Mouse (Mus musculus): ENCODE results near the gene Pccb. TPM values are rescaled to one million over a fixed set of nuclear protein-coding genes. Genes with fewer than 3 reads are reported as not detected.

The Pccb gene
- 19.2 and 21.0 TPM in 2 replicates for polyA plus RNA-seq (2014; fragmentation: Nextera tagmentation; extraction: Ambion mirVana)

GRCm38 (mm10) chr9:101034448-101035098 is at the start of gene Pccb:
Gene Pccb, minus strand, starts transcription at chr9:101034898.
- Histone ChIP-seq H3K27me3 (ENCODE audit: control insufficient read depth, insufficient read depth, low read length) (no peaks in the 10 kb centered on the region), H3K4me1 (ENCODE audit: control insufficient read depth, insufficient read depth, low read length) (peaks cover 18% of the 10 kb centered on the region; the same call in 1 of the 2 replicates), H3K4me2 (replicated peaks; ENCODE audit: low read depth, low read length) (peak within 1 kb of the TSS; percentile 62), H3K27ac (ENCODE audit: low read depth, low read length) (peak within 1 kb of the TSS; percentile 91), H3K36me3 (ENCODE audit: control insufficient read depth, insufficient read depth, low read length) (0 out of 2 replicates have a peak, but pooled peaks cover 4% of the 10 kb centered on the region), H3K9me3 (ENCODE audit: control insufficient read depth, low read length) (no peaks in the 10 kb centered on the region), H3K4me3 (ENCODE audit: low read length) (peak within 1 kb of the TSS; percentile 65), H3K9ac (ENCODE audit: low read depth, low read length) (peak within 1 kb of the TSS; percentile 70)
- ATAC-seq (ENCODE audit: low FRiP score, low TSS enrichment): peak; percentile 99
- under 1% methylated on average over 60 of the region's 61 CpGs for WGBS

- Histone ChIP-seq H3K4me1 (ENCODE audit: control insufficient read depth, insufficient read depth, low read length) (peaks cover 11% of the 10 kb centered on the region), H3K4me3 (ENCODE audit: low read length) (no peak overlapping the region), H3K36me3 (ENCODE audit: control insufficient read depth, insufficient read depth, low read length) (peaks cover 2% of the 10 kb centered on the region; the same call in 1 of the 2 replicates), H3K4me2 (replicated peaks; ENCODE audit: low read depth, low read length) (no peak overlapping the region), H3K9me3 (ENCODE audit: control insufficient read depth, low read length) (peaks cover 3% of the 10 kb centered on the region; the same call in 1 of the 2 replicates), H3K27ac (ENCODE audit: low read depth, low read length) (no peak overlapping the region), H3K9ac (ENCODE audit: low read depth, low read length) (no peak overlapping the region), H3K27me3 (ENCODE audit: control insufficient read depth, insufficient read depth, low read length) (no peaks in the 10 kb centered on the region)
- WGBS: 91% methylated on average over 3 of the region's 3 CpGs
- no peak for ATAC-seq (ENCODE audit: low FRiP score, low TSS enrichment)
These were observed 49.0 kb upstream of the Pccb start for GRCm38 (mm10) chr9:101083728-101084127.

DNA sequence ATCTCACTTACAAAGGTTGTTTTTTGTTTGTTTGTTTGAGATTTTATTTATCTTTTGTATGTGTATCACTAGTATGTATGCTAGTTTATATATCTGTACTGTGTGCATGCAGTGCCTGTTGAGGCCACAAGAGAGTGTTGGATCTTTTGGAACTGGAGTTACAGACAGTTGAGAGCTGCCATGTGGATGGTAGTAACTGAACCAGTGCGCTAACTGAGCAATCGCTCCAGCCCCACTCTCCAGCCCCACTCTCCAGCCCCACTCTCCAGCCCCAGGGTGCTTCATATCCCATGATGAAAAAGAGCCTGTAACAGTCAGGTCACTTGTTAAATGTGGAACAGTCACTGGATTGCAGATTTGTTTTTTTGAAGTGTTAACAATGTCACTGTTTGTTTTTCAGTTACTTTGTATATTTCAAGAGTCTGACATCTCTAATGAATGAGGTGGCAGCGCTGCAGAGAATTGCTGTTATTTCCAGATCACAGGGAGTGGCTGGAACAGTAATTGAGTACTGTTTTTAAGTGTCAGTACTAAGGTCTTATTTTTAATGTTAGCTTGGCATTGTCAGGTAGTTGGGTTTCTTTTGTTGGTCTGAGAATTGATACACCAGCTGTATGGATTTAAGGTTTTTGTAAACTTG is 45.5 kb upstream of the Pccb start:
- Histone ChIP-seq H3K4me3 (ENCODE audit: low read length) (no peak overlapping the region), H3K4me1 (ENCODE audit: control insufficient read depth, insufficient read depth, low read length) (peaks cover 23% of the 10 kb centered on the region), H3K9me3 (ENCODE audit: control insufficient read depth, low read length) (peaks cover 3% of the 10 kb centered on the region; the same call in 1 of the 2 replicates), H3K27me3 (ENCODE audit: control insufficient read depth, insufficient read depth, low read length) (no peaks in the 10 kb centered on the region), H3K27ac (ENCODE audit: low read depth, low read length) (no peak overlapping the region), H3K4me2 (replicated peaks; ENCODE audit: low read depth, low read length) (no peak overlapping the region), H3K36me3 (ENCODE audit: control insufficient read depth, insufficient read depth, low read length) (peaks cover 3% of the 10 kb centered on the region; the same call in 1 of the 2 replicates), H3K9ac (ENCODE audit: low read depth, low read length) (no peak overlapping the region)
- no peak for ATAC-seq (ENCODE audit: low FRiP score, low TSS enrichment)
- 76% methylated on average over 3 of the region's 3 CpGs for WGBS

- H3K4me1 ChIP-seq (ENCODE audit: control insufficient read depth, insufficient read depth, low read length): peaks cover 23% of the 10 kb centered on the region
- H3K27ac ChIP-seq (ENCODE audit: low read depth, low read length): no peak overlapping the region
- peak overlapping the region; percentile 43 for H3K4me2 ChIP-seq (replicated peaks; ENCODE audit: low read depth, low read length)
- peaks cover 3% of the 10 kb centered on the region; the same call in 1 of the 2 replicates for H3K36me3 ChIP-seq (ENCODE audit: control insufficient read depth, insufficient read depth, low read length)
- H3K9ac ChIP-seq (ENCODE audit: low read depth, low read length): 0 out of 2 replicates have a peak overlapping the region, but pooled peaks have one; percentile 19
- H3K4me3 ChIP-seq (ENCODE audit: low read length): peak overlapping the region; percentile 23; the same call in 1 of the 2 replicates
- H3K27me3 ChIP-seq (ENCODE audit: control insufficient read depth, insufficient read depth, low read length): no peaks in the 10 kb centered on the region
- H3K9me3 ChIP-seq (ENCODE audit: control insufficient read depth, low read length): no peaks in the 10 kb centered on the region
- no peak for ATAC-seq (ENCODE audit: low FRiP score, low TSS enrichment)
- WGBS: 56% methylated on average over 4 of the region's 4 CpGs
These were observed 43.9 kb upstream of the Pccb start for GRCm38 (mm10) chr9:101078579-101078978.

DNA sequence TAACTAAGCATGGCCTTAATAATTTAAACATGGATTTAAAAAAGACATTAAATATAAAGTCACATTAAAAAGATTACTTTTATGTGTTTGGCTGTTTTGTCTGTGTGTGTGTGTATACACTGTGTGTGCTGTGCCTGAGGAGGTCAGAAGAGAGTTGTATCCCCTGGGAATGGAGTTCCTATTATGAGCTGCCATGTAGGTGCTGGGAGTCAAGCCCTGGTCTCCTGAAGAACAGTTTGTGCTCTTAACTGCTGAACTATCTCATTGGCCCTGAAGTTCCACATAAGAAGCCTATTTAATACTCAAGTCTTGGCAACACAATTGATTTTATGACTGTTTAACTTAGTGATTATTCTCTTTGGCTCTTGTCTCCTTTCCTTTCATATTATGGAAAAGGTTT is 42.8 kb upstream of the Pccb start:
- peak overlapping the region; percentile 98; the same call in 1 of the 2 replicates for H3K9ac ChIP-seq (ENCODE audit: low read depth, low read length)
- no peaks in the 10 kb centered on the region for H3K27me3 ChIP-seq (ENCODE audit: control insufficient read depth, insufficient read depth, low read length)
- no peaks in the 10 kb centered on the region for H3K9me3 ChIP-seq (ENCODE audit: control insufficient read depth, low read length)
- peak overlapping the region; percentile 97 for H3K4me3 ChIP-seq (ENCODE audit: low read length)
- peaks cover 3% of the 10 kb centered on the region; the same call in 1 of the 2 replicates for H3K36me3 ChIP-seq (ENCODE audit: control insufficient read depth, insufficient read depth, low read length)
- no peak overlapping the region for H3K27ac ChIP-seq (ENCODE audit: low read depth, low read length)
- peaks cover 23% of the 10 kb centered on the region for H3K4me1 ChIP-seq (ENCODE audit: control insufficient read depth, insufficient read depth, low read length)
- no peak for ATAC-seq (ENCODE audit: low FRiP score, low TSS enrichment)
- H3K4me2 ChIP-seq (replicated peaks; ENCODE audit: low read depth, low read length): peak overlapping the region; percentile 83

DNA sequence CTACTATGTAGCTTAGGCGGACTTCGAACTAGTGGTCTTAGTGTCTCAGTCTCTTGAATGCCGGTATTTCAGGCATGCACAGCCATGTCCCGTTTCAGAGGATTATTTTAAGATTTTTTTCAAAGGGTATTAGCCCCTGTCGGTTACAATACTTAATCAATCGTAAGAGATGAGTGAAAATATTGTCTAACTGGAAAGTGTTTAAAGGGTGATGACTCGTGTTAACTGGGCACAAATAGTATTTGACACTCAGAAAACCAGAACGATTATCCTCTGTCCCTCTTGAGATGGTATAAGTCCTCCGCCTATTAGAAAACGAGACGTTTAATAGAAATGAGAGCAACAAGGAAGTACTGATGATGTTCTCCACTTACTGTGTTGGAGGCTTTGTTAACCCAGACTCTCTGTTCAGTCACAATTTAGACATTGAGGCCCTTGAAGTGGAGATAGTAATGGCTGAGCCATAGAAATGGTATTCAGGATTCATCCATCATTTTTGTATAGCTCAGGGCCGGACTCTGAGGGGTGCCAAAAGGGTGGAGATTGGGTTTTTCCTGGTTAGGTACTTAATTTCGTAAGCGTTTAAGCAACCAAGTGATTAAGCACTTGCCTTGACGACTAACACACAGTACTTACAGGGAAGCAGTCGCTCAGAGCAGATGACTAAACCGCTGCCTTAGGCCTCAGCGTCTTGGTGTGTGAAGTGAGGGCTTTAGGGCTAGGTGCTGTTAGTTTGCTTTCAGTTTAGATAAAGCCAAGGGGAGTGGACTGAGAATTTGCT is 41.6 kb upstream of the Pccb start:
- H3K9ac ChIP-seq (ENCODE audit: low read depth, low read length): peak overlapping the region; percentile 98
- H3K9me3 ChIP-seq (ENCODE audit: control insufficient read depth, low read length): no peaks in the 10 kb centered on the region
- H3K4me3 ChIP-seq (ENCODE audit: low read length): peak overlapping the region; percentile 97
- ATAC-seq (ENCODE audit: low FRiP score, low TSS enrichment): no peak
- peaks cover 3% of the 10 kb centered on the region; the same call in 1 of the 2 replicates for H3K36me3 ChIP-seq (ENCODE audit: control insufficient read depth, insufficient read depth, low read length)
- peak overlapping the region; percentile 83 for H3K4me2 ChIP-seq (replicated peaks; ENCODE audit: low read depth, low read length)
- WGBS: 1% methylated on average over 18 of the region's 18 CpGs
- H3K4me1 ChIP-seq (ENCODE audit: control insufficient read depth, insufficient read depth, low read length): peaks cover 23% of the 10 kb centered on the region
- H3K27ac ChIP-seq (ENCODE audit: low read depth, low read length): peak overlapping the region; percentile 1; the same call in 1 of the 2 replicates
- H3K27me3 ChIP-seq (ENCODE audit: control insufficient read depth, insufficient read depth, low read length): no peaks in the 10 kb centered on the region

- H3K27ac ChIP-seq (ENCODE audit: low read depth, low read length): no peak overlapping the region
- H3K9me3 ChIP-seq (ENCODE audit: control insufficient read depth, low read length): no peaks in the 10 kb centered on the region
- under 1% methylated on average over 8 of the region's 8 CpGs for WGBS
- H3K27me3 ChIP-seq (ENCODE audit: control insufficient read depth, insufficient read depth, low read length): no peaks in the 10 kb centered on the region
- peak overlapping the region; percentile 98 for H3K9ac ChIP-seq (ENCODE audit: low read depth, low read length)
- peak overlapping the region; percentile 97 for H3K4me3 ChIP-seq (ENCODE audit: low read length)
- peaks cover 3% of the 10 kb centered on the region; the same call in 1 of the 2 replicates for H3K36me3 ChIP-seq (ENCODE audit: control insufficient read depth, insufficient read depth, low read length)
- ATAC-seq (ENCODE audit: low FRiP score, low TSS enrichment): no peak
- H3K4me1 ChIP-seq (ENCODE audit: control insufficient read depth, insufficient read depth, low read length): peaks cover 18% of the 10 kb centered on the region
- H3K4me2 ChIP-seq (replicated peaks; ENCODE audit: low read depth, low read length): peak overlapping the region; percentile 83
These were observed 41.0 kb upstream of the Pccb start for GRCm38 (mm10) chr9:101075694-101076093.

DNA sequence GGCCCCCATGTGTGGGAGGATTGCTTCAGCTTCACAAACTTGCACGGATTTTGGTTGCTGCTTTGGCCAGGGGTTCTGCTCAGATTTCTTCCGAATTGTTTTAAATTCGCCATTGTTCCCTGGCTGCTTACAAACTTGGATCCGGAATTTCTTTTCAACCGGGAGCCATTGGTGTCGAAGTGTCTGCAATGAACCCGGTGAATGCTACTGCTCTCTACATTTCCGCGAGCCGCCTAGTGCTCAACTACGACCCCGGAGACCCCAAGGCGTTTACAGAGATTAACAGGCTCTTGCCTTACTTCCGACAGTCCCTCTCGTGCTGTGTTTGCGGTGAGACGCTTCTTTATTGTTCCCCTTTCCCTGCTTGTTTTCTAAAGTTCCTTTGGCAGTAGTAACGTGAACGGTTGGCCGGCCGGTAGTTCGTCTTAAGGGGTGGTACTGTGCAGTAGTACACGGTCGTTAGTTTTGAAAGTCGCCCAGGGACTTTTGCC is 40.4 kb upstream of the Pccb start:
- H3K27me3 ChIP-seq (ENCODE audit: control insufficient read depth, insufficient read depth, low read length): no peaks in the 10 kb centered on the region
- peak overlapping the region; percentile 83 for H3K4me2 ChIP-seq (replicated peaks; ENCODE audit: low read depth, low read length)
- H3K9ac ChIP-seq (ENCODE audit: low read depth, low read length): peak overlapping the region; percentile 98
- H3K9me3 ChIP-seq (ENCODE audit: control insufficient read depth, low read length): no peaks in the 10 kb centered on the region
- WGBS: under 1% methylated on average over 25 of the region's 25 CpGs
- peaks cover 18% of the 10 kb centered on the region for H3K4me1 ChIP-seq (ENCODE audit: control insufficient read depth, insufficient read depth, low read length)
- H3K36me3 ChIP-seq (ENCODE audit: control insufficient read depth, insufficient read depth, low read length): peaks cover 3% of the 10 kb centered on the region; the same call in 1 of the 2 replicates
- peak overlapping the region; percentile 100 for H3K27ac ChIP-seq (ENCODE audit: low read depth, low read length)
- peak overlapping the region; percentile 97 for H3K4me3 ChIP-seq (ENCODE audit: low read length)
- ATAC-seq (ENCODE audit: low FRiP score, low TSS enrichment): no peak

Measured in kidney, embryonic 14.5 days (tissue).